Mouse (Mus musculus): ENCODE measurements around the gene Nacc2.
A peak's percentile ranks its signal among the peaks of the same experiment; 100 is the strongest.

Gene Nacc2

GRCm38 (mm10) chr2:26048816-26049215 lies 74.2 kb downstream of the Nacc2 start:
- DNase-seq: no peak

GRCm38 (mm10) chr2:26044216-26044615 lies 78.8 kb downstream of the Nacc2 start:
- peak; percentile 80 to 86 for DNase-seq

- no peak for DNase-seq
Measured at GRCm38 (mm10) chr2:26042603-26043002, 80.4 kb downstream of the Nacc2 start.

- DNase-seq: peak in 1 of 2 experiments; percentile 39
Measured at GRCm38 (mm10) chr2:26041163-26041810, 81.7 kb downstream of the Nacc2 start.

GRCm38 (mm10) chr2:26039951-26040350 lies 83.1 kb downstream of the Nacc2 start:
- DNase-seq: peak; percentile 93 to 96

- DNase-seq: no peak
Measured at GRCm38 (mm10) chr2:26037386-26037785, 85.6 kb downstream of the Nacc2 start.

- DNase-seq: no peak
Measured at GRCm38 (mm10) chr2:26034344-26035050, 88.5 kb downstream of the Nacc2 start.

- DNase-seq: peak in 1 of 2 experiments; percentile 60
Measured at GRCm38 (mm10) chr2:26030288-26030687, 92.7 kb downstream of the Nacc2 start.

GRCm38 (mm10) chr2:26024138-26025075 lies 98.6 kb downstream of the Nacc2 start:
- peak; percentile 65 to 75 for DNase-seq

GRCm38 (mm10) chr2:26022626-26023025 lies 100.4 kb downstream of the Nacc2 start:
- no peak for DNase-seq

- DNase-seq: no peak
Measured at GRCm38 (mm10) chr2:26022258-26022565, 100.8 kb downstream of the Nacc2 start.

GRCm38 (mm10) chr2:26021561-26022257 lies 101.3 kb downstream of the Nacc2 start, which contains the start of gene Ubac1:
Gene Ubac1, minus strand, starts transcription at chr2:26021747.
- DNase-seq: peak; percentile 96

- DNase-seq: peak; percentile 94 to 95
Measured at GRCm38 (mm10) chr2:26020714-26021560, 102.1 kb downstream of the Nacc2 start.

- DNase-seq: no peak
Measured at GRCm38 (mm10) chr2:26019923-26020322, 103.1 kb downstream of the Nacc2 start.

GRCm38 (mm10) chr2:26017326-26017725 lies 105.7 kb downstream of the Nacc2 start:
- DNase-seq: no peak

- no peak for DNase-seq
Measured at GRCm38 (mm10) chr2:26013674-26014073, 109.3 kb downstream of the Nacc2 start.

GRCm38 (mm10) chr2:26011420-26011819 lies 111.6 kb downstream of the Nacc2 start:
- no peak for DNase-seq

All from cerebellum, postnatal 10 days (tissue).